Mouse (Mus musculus): ENCODE data around the gene Neurod6.

Gene Neurod6

GRCm38 (mm10) chr6:55680974-55681373 is at the start of gene Neurod6:
Gene Neurod6 (minus strand): TSS chr6:55681263.
- 35% methylated on average over 4 of the region's 4 CpGs for WGBS

GRCm38 (mm10) chr6:55717209-55717608 is 36.1 kb upstream of the Neurod6 start:
- WGBS, result 33% methylated on average over 5 of the region's 5 CpGs

DNA sequence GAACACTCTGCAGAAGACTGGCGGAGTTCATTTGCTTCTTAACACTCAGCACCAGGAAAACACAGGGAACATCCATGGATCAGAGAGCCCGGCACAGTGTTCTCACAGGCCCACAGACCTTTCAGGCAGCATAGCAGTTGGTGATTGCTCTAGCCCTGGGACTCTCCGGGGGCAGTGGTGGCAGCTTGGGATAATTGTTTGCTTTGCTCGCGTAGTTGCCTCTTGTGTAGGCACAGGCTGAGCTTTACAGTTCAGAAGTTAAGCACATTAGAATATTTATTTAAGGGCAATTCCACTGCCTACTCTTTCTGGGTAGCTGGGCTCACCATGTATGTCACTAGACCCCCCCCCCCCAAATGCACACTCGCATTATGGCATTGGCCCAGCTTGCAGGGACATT is 34.4 kb upstream of the Neurod6 start:
- 92% methylated on average over 6 of the region's 6 CpGs for WGBS

GRCm38 (mm10) chr6:55710913-55711312 is 29.9 kb upstream of the Neurod6 start:
- 88% methylated on average over 4 of the region's 4 CpGs for WGBS

- 66% methylated on average over 1 of the region's 1 CpGs for WGBS
Observed at GRCm38 (mm10) chr6:55704759-55705104, 23.7 kb upstream of the Neurod6 start.

- WGBS, result 64% methylated on average over 8 of the region's 8 CpGs
Observed at GRCm38 (mm10) chr6:55704061-55704758, 23.1 kb upstream of the Neurod6 start.

DNA sequence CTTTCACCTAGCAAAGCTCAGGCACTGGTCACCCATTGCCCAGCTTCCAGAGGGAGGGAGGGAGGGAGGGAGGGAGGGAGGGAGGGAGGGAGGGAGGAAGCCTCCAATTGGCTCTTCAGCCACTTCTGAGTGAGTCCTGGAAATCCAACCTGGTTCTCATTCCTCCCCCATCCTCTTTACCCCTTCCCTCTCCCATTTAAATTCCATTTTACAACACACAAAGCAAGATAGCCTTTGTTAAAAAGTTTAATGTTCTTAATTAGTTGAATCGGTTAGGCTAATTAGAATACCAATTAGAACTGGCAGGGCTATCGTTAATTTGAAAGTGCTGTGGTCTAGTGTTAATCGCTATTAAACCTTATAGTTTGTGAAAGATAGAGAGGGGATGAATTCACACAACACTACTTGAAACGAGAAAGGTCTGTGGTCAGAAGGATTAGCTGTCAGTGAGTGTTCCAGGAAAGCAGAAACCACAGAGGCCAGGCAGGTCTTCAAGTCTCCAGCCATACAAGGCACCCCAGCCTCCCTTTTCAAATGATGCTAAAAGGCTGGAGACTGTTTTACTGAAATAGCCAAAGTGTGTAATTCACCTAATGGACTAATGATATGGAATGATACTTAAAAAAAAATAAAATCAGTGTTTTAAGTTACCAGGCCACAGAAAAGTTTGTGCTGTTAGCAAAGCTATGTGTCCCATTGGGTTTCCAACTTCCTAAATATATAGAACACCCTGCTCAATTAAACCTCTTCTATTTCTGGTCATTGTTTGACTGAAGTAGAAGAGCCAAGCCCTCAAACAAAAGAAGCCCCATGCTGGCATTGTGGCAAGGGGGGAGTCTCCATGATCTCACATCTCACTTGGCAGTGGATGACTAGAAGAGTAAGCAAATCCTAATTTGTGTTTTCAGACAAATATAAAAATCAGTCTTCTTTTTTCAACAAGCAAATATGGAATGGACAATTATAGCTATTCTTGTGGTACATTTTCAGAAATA is 19.6 kb upstream of the Neurod6 start:
- 46% methylated on average over 4 of the region's 4 CpGs for WGBS

GRCm38 (mm10) chr6:55690015-55690531 is 9.0 kb upstream of the Neurod6 start:
- whole genome bisulfite sequencing, result 75% methylated on average over 2 of the region's 2 CpGs

DNA sequence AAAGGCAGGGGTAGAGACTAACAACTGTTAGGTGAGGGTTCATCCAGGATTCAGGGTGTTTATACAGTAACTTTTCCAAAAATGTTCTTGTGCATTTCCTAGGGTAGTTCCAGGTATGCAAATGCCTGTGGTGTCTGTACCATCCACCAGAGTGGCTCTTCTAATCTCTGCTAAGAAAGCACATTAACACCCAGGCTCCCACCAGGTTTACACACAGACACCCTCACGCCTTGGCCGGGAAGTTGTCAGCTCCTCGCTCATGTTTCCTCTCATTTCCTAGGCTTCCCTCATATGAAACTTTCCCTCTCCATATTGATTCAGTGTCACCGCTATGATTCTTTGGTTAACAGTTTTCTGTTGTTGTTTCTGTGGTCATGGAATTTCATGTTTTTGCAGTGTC is 2.4 kb upstream of the Neurod6 start:
- 62% methylated on average over 4 of the region's 4 CpGs for WGBS

GRCm38 (mm10) chr6:55682886-55683285 is 1.8 kb upstream of the Neurod6 start:
- WGBS, result 51% methylated on average over 7 of the region's 7 CpGs

GRCm38 (mm10) chr6:55678571-55679185 is 2.4 kb downstream of the Neurod6 start:
- WGBS, result 53% methylated on average over 7 of the region's 7 CpGs

GRCm38 (mm10) chr6:55677326-55677725 is 3.7 kb downstream of the Neurod6 start:
- WGBS, result 12% methylated on average over 8 of the region's 8 CpGs

DNA sequence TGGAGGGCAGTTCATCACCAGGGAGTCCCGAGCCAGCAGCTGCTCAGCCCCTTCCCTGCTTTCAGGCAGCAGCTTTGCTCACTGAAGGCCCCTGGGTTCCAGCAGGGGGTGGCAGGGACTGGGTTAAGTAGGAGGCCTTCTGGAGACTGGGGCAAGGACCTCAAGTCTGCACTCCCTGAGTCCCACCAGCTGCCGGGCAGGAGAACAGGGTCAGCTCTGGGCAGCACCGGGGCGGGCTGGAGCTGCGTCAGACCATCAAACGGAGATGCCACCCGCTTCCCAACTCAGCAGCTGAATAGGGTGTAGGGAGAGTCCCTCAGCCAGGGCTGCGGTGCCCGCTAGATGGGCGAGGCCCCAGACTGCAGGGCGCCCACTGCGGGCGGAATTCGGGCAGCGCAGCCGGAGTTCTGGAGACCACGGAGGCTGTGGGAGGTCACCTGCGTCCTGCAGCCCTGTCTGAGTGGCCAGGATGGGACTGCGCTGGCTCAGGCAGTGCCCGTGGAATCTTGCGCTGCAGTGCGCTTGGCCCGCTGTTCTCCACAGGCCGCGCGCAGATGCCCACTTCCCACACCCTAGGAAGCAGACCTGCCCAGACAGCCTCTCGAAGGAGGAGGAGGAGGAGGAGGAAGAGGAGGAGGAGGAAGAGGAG is 4.3 kb downstream of the Neurod6 start:
- WGBS, result 3% methylated on average over 27 of the region's 27 CpGs

DNA sequence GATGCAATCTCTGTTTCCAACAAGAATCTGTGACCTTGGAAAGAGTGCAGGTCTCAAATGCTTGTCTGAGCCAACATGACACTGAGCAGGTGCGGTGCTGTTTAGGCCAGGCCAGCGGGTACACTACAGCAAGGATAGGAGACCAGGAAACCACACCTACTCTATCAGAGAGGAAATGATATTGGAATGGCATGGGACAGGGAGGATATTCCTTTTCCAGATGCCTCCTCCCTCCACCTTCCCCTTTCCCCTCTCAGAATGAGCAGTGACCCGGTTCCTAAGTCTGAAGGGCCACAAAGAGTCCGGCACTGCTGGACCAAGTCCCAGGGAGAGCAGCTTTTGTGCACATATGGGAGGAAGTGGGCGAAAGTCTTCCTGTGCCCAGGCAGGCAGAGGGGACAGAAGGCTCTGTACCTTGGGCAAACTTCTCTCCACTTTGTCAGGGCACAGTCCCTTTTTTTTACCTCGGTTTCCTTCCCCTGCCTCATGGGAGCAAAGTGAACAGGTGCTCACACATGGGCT is 4.9 kb downstream of the Neurod6 start:
- WGBS, result 45% methylated on average over 6 of the region's 6 CpGs

- 75% methylated on average over 3 of the region's 3 CpGs for WGBS
Observed at GRCm38 (mm10) chr6:55667801-55668200, 13.3 kb downstream of the Neurod6 start.

DNA sequence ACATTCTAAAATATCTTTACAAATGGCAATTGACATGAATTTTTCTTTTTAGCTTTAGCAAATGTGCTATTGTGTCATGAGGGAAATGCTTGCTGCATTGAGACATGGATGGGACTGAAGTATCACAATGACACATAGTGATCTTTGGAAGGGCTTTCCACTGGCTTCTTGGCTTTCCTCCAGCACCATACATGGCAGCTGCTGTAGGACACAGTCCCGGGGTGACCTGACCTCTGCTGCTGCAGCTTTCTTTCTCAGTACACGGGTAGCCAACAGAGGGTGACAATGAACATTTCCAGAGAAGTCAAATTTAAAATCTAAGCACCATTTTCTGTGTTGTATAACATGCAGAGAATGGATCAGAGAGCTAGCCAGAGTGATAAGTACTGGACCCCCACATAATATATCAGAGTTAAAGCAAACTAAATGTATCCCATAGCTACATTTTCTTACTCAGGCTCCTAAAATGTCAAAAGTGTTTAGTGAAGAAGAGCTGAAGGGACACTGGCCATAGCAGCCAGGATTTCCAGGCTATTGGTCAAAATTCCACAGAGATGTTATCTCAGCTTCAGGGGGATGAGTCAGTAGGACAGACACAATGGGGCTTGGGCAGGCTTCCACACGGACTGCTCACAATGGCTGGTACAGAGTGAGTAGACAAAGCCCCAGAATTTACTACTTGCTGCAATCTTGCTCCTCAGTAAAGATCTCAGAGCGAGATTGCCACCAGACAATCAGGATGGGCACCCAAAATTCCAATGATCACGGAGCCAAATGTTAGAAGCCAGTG is 19.7 kb downstream of the Neurod6 start:
- 70% methylated on average over 5 of the region's 5 CpGs for WGBS

GRCm38 (mm10) chr6:55649996-55650395 is 31.1 kb downstream of the Neurod6 start:
- WGBS, result 63% methylated on average over 3 of the region's 3 CpGs

DNA sequence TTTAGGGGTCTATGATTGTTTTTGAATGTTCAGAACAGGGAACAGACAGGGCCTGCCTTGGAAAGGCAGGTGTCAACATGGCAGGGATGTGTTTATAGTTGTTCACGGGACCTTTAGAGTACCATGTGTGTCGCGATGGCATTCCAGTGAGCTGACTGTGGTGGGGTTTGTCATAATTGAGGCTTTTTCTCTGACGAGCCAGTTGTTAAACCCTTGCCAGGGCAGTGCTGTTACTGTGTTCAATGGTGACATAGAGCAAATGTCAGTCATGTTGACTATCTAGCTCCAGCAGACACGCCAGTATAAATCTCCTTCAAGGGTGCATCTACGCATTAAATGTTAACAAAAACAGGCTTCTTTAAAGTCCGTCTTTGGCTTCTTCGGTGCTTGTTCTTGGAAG is 31.5 kb downstream of the Neurod6 start:
- WGBS, result 76% methylated on average over 8 of the region's 8 CpGs

- 85% methylated on average over 3 of the region's 3 CpGs for WGBS
Observed at GRCm38 (mm10) chr6:55648886-55649285, 32.2 kb downstream of the Neurod6 start.

DNA sequence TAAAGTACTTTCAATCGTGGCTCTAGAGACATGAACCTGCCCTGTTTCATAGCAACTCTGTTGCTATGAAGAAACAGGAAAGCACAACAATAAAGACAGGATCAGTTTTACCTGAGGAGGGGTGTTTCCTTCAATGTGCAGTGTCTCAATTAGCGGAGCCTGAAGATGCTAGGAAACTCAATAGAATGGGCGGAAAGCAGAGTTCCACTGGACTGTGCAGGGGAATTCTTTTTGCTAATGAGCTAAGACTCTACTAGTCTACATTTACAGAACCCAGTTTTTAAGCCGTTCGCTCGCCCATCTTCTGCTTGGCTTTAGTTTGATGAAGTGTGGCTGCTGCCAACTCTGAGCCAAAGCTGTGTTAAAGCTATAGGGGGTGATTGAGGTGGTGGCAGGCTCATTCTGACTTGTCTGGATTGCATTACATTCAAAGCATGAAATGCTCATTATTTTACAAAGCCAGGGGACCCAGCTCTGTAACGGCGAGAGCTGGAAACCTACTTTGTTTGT is 33.2 kb downstream of the Neurod6 start:
- 37% methylated on average over 8 of the region's 8 CpGs for WGBS

Measured in cerebral cortex, adult 2 months (tissue).